Mouse (Mus musculus) lung, postnatal 10 days (tissue): ENCODE data around the gene Zfp866.

Experiments
- DNase-seq: peaks from one replicate; pipeline ENCODE4 v3.0.0; 2021

Zfp866 gene

DNA sequence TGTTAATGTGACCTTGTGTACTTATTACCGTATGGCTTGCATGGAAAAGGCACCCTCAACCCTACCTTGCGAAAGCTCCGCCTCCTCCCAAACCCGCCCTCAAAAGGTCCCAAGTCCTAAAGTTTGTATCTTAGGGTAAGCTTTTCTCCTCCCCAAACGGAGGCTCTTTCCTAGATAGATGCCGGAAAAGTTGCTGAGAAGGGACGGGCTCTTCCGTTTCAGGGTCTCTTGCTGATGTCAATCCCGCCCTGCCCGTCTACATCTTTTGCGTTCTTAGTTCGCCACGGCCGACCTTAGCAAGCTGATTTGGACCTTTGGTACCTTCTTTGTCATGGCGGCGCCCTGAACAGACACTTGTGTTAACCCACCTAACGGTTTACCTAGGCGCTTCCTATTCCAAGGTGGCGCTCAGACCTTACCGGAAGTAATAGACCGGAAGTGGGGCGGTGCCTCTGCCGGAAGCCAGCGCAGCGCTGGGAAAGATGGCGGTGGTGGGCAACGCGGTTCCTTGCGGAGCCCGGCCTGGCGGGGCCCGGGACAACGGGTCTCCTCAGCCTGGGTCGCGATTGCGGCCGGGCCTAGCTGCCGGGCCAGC is at the start of gene Zfp866, which contains the start of gene Atp13a1:
Zfp866 (minus strand) TSS at position 406 of the 595 bp plus-strand sequence.
Atp13a1 (plus strand) TSS at position 391 of the 595 bp plus-strand sequence.
- DNase-seq = peak; percentile 92

DNA sequence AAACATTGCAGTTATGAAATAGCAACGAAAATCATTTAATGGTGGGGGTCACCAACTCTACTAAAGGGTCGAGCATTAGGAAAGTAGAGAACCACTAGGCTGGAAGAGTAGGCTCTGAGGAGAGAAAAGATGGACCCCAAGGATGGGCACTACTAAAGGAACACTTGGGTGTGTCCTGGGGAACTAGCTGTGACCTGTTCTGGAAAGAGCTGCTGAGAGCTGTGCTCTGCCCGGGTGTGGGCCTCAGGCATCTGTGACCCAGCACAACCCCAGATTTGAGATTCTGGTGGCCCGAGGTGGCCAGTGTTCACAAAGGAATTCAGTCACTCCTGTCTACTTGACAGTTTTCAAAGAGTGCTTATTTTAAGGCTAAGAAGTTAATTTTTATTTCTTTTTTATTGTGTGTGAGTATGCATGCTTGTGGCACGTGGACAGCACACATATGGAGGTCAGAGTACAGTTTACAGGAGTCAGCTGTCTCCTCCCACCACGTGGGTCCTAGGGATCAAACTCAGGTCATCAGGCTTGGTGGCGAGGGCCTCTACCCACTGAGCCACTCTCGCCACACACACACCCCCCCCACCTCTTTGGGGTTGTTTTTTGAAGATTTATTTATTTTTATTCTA is 46.2 kb upstream of the Zfp866 start:
- DNase-seq = no peak

DNA sequence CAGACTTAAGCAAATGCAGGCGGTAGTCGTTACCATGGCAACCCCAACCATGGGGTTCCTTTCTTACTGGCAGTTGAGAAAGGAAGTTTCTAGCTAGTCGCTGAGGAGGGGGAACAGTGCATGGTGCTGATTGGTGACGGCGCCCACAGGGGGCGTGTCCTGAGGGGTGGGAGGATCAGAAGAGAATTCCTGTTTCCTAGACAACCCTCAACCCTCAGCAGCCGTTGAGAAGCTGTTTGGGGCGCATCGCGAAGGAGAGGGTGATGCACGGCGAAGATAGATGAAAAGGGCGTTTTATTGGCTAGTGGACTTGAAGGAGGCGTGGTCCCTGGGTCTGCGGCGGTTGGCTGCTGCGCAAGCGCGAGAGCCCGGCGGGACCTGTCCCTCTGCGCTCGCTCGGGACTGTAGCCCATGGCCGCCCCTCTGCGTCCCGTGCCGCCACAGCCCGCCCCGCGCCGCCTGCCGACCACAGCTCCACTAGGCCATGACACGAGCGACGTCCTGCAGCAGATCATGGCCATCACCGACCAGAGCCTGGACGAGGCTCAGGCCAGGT is 41.4 kb upstream of the Zfp866 start, which contains the start of gene Pbx4:
Pbx4 (plus strand) TSS at position 194 of the 556 bp plus-strand sequence.
- peak; percentile 90 for DNase-seq

- DNase-seq = no peak
These were observed 35.4 kb upstream of the Zfp866 start for GRCm38 (mm10) chr8:69826371-69826770.

- DNase-seq = peak; percentile 69
These were observed 31.6 kb upstream of the Zfp866 start, which contains the start of gene Lpar2 for GRCm38 (mm10) chr8:69822386-69823191. Gene Lpar2, plus strand, starts transcription at chr8:69822429.

DNA sequence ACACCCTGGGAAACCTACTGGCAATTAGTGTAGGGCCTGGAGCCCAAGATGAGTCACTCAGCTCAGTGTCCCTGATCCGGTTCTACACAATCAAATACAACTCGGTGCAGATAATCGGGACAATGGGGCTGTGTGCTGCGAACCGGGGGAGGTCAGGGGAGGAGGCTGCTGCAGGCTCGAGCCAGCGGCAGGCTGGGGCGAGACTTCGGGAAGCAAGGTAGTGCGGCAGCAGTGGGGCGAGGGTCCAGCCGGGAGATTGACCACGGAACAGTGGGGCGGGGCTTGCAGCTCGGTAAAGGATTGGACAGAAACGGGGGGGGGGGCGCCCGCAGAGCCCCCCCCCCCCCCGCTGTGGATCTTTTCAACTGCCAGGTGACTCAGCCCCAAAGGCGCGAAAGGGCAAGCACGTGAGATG is 31.0 kb upstream of the Zfp866 start:
- peak; percentile 42 for DNase-seq

GRCm38 (mm10) chr8:69820466-69820865 is 29.5 kb upstream of the Zfp866 start:
- no peak for DNase-seq

DNA sequence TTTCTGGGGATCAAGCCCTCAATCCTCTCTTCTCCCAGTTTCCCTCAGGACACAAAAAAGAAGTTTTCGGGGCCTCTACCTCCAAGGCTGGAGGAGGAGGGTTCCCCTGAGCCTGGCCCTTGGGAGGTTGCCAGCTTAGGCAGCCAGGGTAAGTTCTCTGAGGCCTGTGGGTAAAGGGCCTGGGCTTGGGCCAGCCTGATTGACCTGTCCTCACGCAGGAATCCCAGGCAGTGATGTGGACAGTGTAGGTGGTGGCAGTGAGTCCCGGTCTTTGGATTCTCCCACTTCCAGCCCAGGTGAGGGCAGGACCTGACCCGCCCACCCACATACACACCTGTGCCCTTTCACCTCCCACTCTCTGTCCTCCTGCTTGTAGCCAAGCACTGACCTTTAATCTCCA is 24.4 kb upstream of the Zfp866 start:
- DNase-seq = no peak

- DNase-seq = no peak
These were observed 23.9 kb upstream of the Zfp866 start for GRCm38 (mm10) chr8:69814881-69815280.

GRCm38 (mm10) chr8:69809820-69810219 is 18.8 kb upstream of the Zfp866 start:
- DNase-seq = no peak

DNA sequence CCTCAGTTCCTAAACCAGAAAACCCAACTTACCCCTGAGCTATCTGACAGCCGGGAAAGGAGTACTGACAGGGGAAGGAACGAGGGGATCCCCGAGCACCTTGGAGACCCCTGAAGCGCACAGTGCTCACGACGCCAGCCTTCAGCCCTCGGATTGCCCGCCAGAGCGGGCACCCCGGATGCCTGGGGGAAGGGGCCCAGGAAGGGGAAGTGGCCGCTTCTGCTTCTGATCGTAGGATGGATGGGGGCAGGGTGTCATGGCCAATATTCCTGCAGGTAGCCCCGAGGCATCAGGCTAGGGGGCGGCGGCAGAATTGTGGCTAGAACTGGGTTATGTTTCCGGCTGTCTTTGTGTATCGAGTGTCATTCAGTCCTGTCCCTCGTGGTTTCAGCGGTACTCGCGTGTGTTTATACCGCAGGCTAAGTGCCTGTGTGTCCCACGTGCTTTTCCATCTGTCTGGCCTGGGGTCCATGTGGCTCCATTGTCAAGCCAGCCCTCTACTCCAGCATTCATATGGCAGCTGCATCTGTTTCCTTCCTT is 18.0 kb upstream of the Zfp866 start:
- peak; percentile 35 for DNase-seq

DNA sequence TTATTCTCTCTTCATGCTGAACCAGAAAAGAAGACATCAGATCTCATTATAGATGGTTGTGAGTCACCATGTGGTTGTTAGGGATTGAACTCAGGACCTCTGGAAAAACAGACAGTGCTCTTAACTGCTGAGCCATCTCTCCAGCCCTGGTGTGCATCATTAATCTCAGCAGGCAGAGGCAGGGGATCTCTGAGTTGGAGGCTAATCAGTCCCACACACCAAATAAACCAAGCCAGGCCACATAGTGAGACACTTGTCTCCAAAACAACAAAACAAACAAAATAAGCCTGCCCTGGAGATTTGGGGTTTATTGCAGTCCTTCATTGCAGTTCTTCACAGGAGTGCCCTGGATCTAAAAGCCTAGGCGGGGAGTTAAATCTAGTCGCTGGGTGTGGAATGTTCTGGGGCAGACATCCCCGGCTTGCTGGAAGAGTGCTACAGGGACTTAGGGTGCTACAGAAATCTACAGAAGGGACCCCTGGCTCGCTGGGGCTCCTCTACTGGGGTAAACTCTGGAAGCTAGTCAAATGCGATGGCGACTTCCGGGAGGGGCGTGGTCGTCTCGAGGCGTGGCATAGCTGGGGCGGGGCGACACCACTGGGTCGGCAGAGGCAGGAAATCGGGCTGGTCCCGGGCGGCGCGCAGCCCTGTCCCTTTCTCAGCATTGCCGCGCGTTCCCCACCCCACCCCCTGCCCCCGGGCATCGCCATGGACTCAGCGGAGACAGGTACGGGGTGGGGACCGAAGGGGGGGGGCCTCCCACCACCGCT is 17.3 kb upstream of the Zfp866 start, which contains the start of gene Gmip:
Gmip (plus strand) TSS at position 586 of the 770 bp plus-strand sequence.
- DNase-seq = peak; percentile 89

DNA sequence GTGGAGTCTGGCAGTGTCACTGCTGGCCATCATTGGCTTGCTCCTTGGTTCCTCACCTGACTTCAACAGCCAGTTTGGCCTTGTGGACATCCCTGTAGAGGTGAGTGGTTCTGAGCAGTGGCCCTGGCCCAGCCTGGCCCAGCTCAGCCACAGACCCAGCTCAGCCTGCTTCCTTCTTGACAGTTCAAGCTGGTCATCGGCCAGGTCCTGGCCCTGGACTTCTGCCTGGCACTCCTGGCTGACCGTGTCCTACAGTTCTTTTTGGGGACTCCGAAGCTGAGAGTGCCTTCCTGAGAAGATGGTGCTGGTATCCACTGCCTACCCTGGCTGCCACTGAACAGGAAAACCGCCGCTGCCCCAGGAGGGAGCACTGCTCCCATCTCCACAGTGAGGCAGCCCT is 16.3 kb upstream of the Zfp866 start:
- no peak for DNase-seq

DNA sequence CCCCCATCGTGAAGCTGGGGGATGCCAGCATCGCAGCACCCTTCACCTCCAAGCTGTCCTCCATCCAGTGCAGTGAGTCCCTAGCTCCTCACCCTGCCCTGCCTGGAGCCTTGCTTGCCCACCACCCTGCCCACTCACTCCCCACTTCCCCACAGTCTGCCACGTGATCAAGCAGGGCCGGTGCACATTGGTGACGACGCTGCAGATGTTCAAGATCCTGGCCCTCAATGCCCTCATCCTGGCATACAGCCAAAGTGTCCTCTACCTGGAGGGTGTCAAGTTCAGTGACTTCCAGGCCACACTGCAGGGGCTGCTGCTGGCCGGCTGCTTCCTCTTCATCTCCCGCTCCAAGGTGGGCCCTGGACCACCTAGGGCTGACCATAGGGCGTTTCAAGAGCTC is 14.5 kb upstream of the Zfp866 start:
- DNase-seq = no peak

DNA sequence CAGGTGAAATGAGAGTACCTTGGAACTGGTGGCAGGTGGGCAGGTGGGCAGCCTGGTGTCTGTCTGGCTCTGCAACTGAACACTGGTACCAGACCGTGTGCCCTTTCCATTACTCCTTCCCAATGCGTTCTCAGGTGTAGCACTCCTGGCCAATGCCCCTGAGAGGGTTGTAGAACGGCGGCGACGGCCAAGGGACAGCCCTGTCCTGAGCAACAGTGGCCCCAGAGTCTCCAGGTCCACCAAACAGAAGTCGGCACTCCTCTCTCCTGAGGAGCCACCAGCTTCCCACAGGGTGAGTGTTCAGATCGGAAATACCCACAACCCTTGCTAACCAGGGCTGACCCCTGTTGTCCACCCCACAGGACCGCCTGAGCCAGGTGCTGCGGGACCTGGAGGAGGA is 14.1 kb upstream of the Zfp866 start:
- DNase-seq = no peak

GRCm38 (mm10) chr8:69804537-69804936 is 13.6 kb upstream of the Zfp866 start:
- DNase-seq = no peak

- DNase-seq = no peak
These were observed 12.4 kb upstream of the Zfp866 start for GRCm38 (mm10) chr8:69803366-69803765.

GRCm38 (mm10) chr8:69802216-69802615 is 11.2 kb upstream of the Zfp866 start:
- no peak for DNase-seq

GRCm38 (mm10) chr8:69801796-69802195 is 10.8 kb upstream of the Zfp866 start:
- no peak for DNase-seq

GRCm38 (mm10) chr8:69799946-69800345 is 9.0 kb upstream of the Zfp866 start:
- no peak for DNase-seq

- no peak for DNase-seq
These were observed 8.3 kb upstream of the Zfp866 start for GRCm38 (mm10) chr8:69799261-69799660.

DNA sequence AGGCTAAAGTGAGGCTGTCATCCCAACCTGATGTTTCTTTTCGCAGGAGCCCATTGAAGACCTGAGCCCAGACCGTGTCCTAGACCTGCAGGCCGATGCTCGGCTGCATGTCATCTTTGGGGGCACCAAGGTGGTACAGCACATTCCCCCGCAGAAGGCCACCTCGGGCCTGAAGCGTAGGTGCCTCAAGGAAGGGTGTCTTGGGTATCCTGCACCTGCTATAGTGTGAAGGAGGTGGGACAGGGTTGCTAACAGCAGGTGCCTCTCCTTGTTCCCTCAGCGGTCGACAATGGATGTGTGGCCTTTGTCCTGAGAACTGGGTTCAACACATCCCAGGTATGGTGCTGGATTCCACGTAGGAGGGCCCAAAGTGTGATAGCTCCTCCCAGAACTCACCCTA is 6.7 kb upstream of the Zfp866 start:
- DNase-seq = no peak
